Mouse (Mus musculus): ENCODE results near the gene Cxcr2.

GRCm38 (mm10) chr1:74194445-74194844 is 40.7 kb downstream of the Cxcr2 start, which contains the start of gene Cxcr1:
- TF ChIP-seq CTCF (IDR thresholded peaks at IDR 0.05; ENCODE audit: insufficient read depth, low read depth, low read length) (no peak), POLR2A (IDR thresholded peaks at IDR 0.05; ENCODE audit: insufficient read depth, low read depth, low read length) (no peak)
